Mouse (Mus musculus) embryonic facial prominence, embryonic 11.5 days (tissue): ENCODE data around the gene Iqcn. TPM values are rescaled to one million over a fixed set of nuclear protein-coding genes. Genes with fewer than 3 reads are reported as not detected.

Experiments used
- ATAC-seq: fragments of 200-750 bp; cut with Nextera tagmentation; replicated peaks from 2 replicates; pipeline ENCODE4 v1.8.0; 2017; ENCODE audit warnings: low read depth; ENCODE audit not compliant: insufficient number of reproducible peaks, low FRiP score, low TSS enrichment
- DNase-seq: peaks from one replicate; pipeline ENCODE4 v3.0.0-alpha.2; 2015; ENCODE audit warnings: low spot score
- H3K27ac ChIP-seq: fragments of 300-500 bp; sonication (generic); replicated peaks from 2 replicates; pipeline ENCODE4 v1.5.1; 2014; ENCODE audit warnings: mild to moderate bottlenecking, low read depth, low read length, control low read depth
- H3K27me3 ChIP-seq: fragments of 300-500 bp; sonication (generic); 2 replicates; pipeline ENCODE4 v1.6.1; 2014; ENCODE audit warnings: mild to moderate bottlenecking, low read length, moderate library complexity, mixed read lengths; ENCODE audit not compliant: control insufficient read depth, insufficient read depth
- H3K36me3 ChIP-seq: fragments of 300-500 bp; sonication (generic); replicated peaks from 2 replicates; pipeline ENCODE4 v1.6.1; 2014; ENCODE audit warnings: low read depth, mild to moderate bottlenecking, low read length, moderate library complexity, mixed read lengths; ENCODE audit not compliant: control insufficient read depth, insufficient read depth
- H3K4me1 ChIP-seq: fragments of 300-500 bp; sonication (generic); 2 replicates; pipeline ENCODE4 v1.6.1; 2014; ENCODE audit warnings: low read length, mixed read lengths; ENCODE audit not compliant: control insufficient read depth, insufficient read depth
- H3K4me2 ChIP-seq: fragments of 300-500 bp; sonication (generic); 2 replicates; pipeline ENCODE4 v1.6.1; 2014; ENCODE audit warnings: low read depth, mild to moderate bottlenecking, control low read depth, low read length, moderate library complexity
- H3K4me3 ChIP-seq: fragments of 300-500 bp; sonication (generic); 2 replicates; pipeline ENCODE4 v1.5.1; 2014; ENCODE audit warnings: low read depth, low read length, control low read depth
- H3K9ac ChIP-seq: fragments of 300-500 bp; sonication (generic); replicated peaks from 2 replicates; pipeline ENCODE4 v1.6.1; 2014; ENCODE audit warnings: mild to moderate bottlenecking, control low read depth, low read length
- H3K9me3 ChIP-seq: fragments of 300-500 bp; sonication (generic); replicated peaks from 2 replicates; pipeline ENCODE4 v1.6.1; 2016; ENCODE audit warnings: mild to moderate bottlenecking, low read length, inconsistent platforms, mixed read lengths; ENCODE audit not compliant: control insufficient read depth
- WGBS: fragments of 180-500 bp; shearing (Covaris S2); extraction: QIAGEN DNeasy Blood & Tissue Kit; methylation state at CpG from one replicate; pipeline ENCODE4 v1.1.7; 2014; 5-methylcytosine and 5-hydroxymethylcytosine counted together
- polyA plus RNA-seq: library from polyadenylated mRNA; unstranded; fragments of >200 nt; fragmentation: Nextera tagmentation; extraction: Ambion mirVana; gene quantifications from 2 replicates; pipeline ENCODE4 v1.2.1, GENCODE M21; 2014

Iqcn gene
- polyA plus RNA-seq, 1 experiment from 2014 or later: not detected

GRCm38 (mm10) chr8:70689892-70690390, 13.3 kb upstream of the Iqcn start:
- H3K4me3 ChIP-seq: no peak overlapping the region
- no peaks in the 10 kb centered on the region for H3K27me3 ChIP-seq
- no peak overlapping the region for H3K4me2 ChIP-seq
- DNase-seq (peak; percentile 29), ATAC-seq (no peak)
- H3K9me3 ChIP-seq: no peaks in the 10 kb centered on the region
- H3K4me1 ChIP-seq: no peaks in the 10 kb centered on the region; the same call in 1 of the 2 replicates
- H3K9ac ChIP-seq: no peak overlapping the region
- H3K27ac ChIP-seq: no peak overlapping the region
- no peaks in the 10 kb centered on the region for H3K36me3 ChIP-seq
- WGBS: 59% methylated on average over 5 of the region's 5 CpGs

- no peaks in the 10 kb centered on the region for H3K27me3 ChIP-seq
- peaks cover 5% of the 10 kb centered on the region for H3K4me1 ChIP-seq
- no peaks in the 10 kb centered on the region for H3K9me3 ChIP-seq
- DNase-seq (no peak), ATAC-seq (no peak)
- peak overlapping the region; percentile 76 for H3K9ac ChIP-seq
- H3K4me2 ChIP-seq: peak overlapping the region; percentile 40
- no peaks in the 10 kb centered on the region for H3K36me3 ChIP-seq
- peak overlapping the region; percentile 12; the same call in 1 of the 2 replicates for H3K4me3 ChIP-seq
- peak overlapping the region; percentile 88 for H3K27ac ChIP-seq
- WGBS: 52% methylated on average over 4 of the region's 4 CpGs
Measured at GRCm38 (mm10) chr8:70691230-70691629, 12.0 kb upstream of the Iqcn start.

- WGBS: 2% methylated on average over 18 of the region's 20 CpGs
- Histone ChIP-seq H3K4me1 (peaks cover 5% of the 10 kb centered on the region), H3K9me3 (no peaks in the 10 kb centered on the region), H3K9ac (peak overlapping the region; percentile 76), H3K27ac (peak overlapping the region; percentile 88), H3K4me2 (peak overlapping the region; percentile 40), H3K36me3 (no peaks in the 10 kb centered on the region), H3K27me3 (no peaks in the 10 kb centered on the region), H3K4me3 (peak overlapping the region; percentile 12; the same call in 1 of the 2 replicates)
- DNase-seq: peak; percentile 93
- ATAC-seq: peak; percentile 68
Measured at GRCm38 (mm10) chr8:70691727-70692231, 11.5 kb upstream of the Iqcn start.

- 68% methylated on average over 5 of the region's 5 CpGs for WGBS
- H3K4me3 ChIP-seq: no peak overlapping the region
- H3K36me3 ChIP-seq: no peaks in the 10 kb centered on the region
- no peak overlapping the region for H3K9ac ChIP-seq
- DNase-seq: no peak
- no peaks in the 10 kb centered on the region for H3K27me3 ChIP-seq
- no peak overlapping the region for H3K4me2 ChIP-seq
- peaks cover 7% of the 10 kb centered on the region for H3K4me1 ChIP-seq
- no peaks in the 10 kb centered on the region for H3K9me3 ChIP-seq
- no peak for ATAC-seq
- no peak overlapping the region for H3K27ac ChIP-seq
Measured at GRCm38 (mm10) chr8:70693636-70694035, 9.6 kb upstream of the Iqcn start.

- ATAC-seq: no peak
- Histone ChIP-seq H3K4me3 (no peak overlapping the region; the same call in 1 of the 2 replicates), H3K9ac (no peak overlapping the region; the same call in none of the 2 replicates), H3K4me1 (peaks cover 7% of the 10 kb centered on the region), H3K36me3 (no peaks in the 10 kb centered on the region), H3K27me3 (no peaks in the 10 kb centered on the region), H3K27ac (peak overlapping the region; percentile 90), H3K4me2 (peak overlapping the region; percentile 0), H3K9me3 (no peaks in the 10 kb centered on the region)
- 29% methylated on average over 32 of the region's 32 CpGs for WGBS
- peak; percentile 47 for DNase-seq
Measured at GRCm38 (mm10) chr8:70695318-70696018, 7.8 kb upstream of the Iqcn start.

GRCm38 (mm10) chr8:70696019-70696885, 7.0 kb upstream of the Iqcn start:
- Histone ChIP-seq H3K27me3 (no peaks in the 10 kb centered on the region), H3K4me3 (no peak overlapping the region), H3K36me3 (no peaks in the 10 kb centered on the region), H3K4me1 (peaks cover 7% of the 10 kb centered on the region), H3K9me3 (no peaks in the 10 kb centered on the region), H3K27ac (peak overlapping the region; percentile 90), H3K9ac (peak overlapping the region; percentile 57), H3K4me2 (peak overlapping the region; percentile 38)
- 6% methylated on average over 31 of the region's 31 CpGs for WGBS
- DNase-seq (peak; percentile 88), ATAC-seq (no peak)

- Histone ChIP-seq H3K4me2 (peak overlapping the region; percentile 38), H3K9me3 (no peaks in the 10 kb centered on the region), H3K27me3 (no peaks in the 10 kb centered on the region), H3K27ac (peak overlapping the region; percentile 90), H3K4me3 (no peak overlapping the region), H3K36me3 (no peaks in the 10 kb centered on the region), H3K9ac (peak overlapping the region; percentile 57), H3K4me1 (peaks cover 7% of the 10 kb centered on the region)
- 30% methylated on average over 4 of the region's 4 CpGs for WGBS
- no peak for ATAC-seq
- DNase-seq: peak; percentile 33
Measured at GRCm38 (mm10) chr8:70696946-70697345, 6.3 kb upstream of the Iqcn start.
